Mouse (Mus musculus) CH12.LX (cell line): Measurements from ENCODE around the gene Prickle3. TPM values are rescaled to one million over a fixed set of nuclear protein-coding genes. Genes with fewer than 3 reads are reported as not detected.

Experiments used
- DNase-seq: peaks from one replicate; pipeline ENCODE4 v3.0.0-alpha.2; 2013; ENCODE audit errors: extremely low read depth
- H3K27ac ChIP-seq: 2 replicates; pipeline ENCODE4 v1.5.1; 2012; ENCODE audit warnings: low read depth, mild to moderate bottlenecking, control low read depth, moderate library complexity; ENCODE audit not compliant: insufficient read depth
- H3K27me3 ChIP-seq: replicated peaks from 2 replicates; pipeline ENCODE3; 2012; ENCODE audit warnings: inconsistent platforms
- H3K36me3 ChIP-seq, 2 experiments: replicated peaks in 1 of 2; 2 replicates each; pipeline versions ENCODE3 to v1.6.1; 2012; ENCODE audit warnings: inconsistent platforms in 1 of 2, low read length in 1 of 2, mild to moderate bottlenecking in 1 of 2, mixed read lengths in 1 of 2, moderate library complexity in 1 of 2; ENCODE audit not compliant: control insufficient read depth in 1 of 2, insufficient read depth in 1 of 2
- H3K4me1 ChIP-seq, 2 experiments: 2 replicates each; pipeline ENCODE4 v1.6.1; 2012; ENCODE audit warnings: inconsistent platforms in 1 of 2, moderate library complexity in 1 of 2; ENCODE audit not compliant: insufficient read depth in 2 of 2, control insufficient read depth in 1 of 2
- H3K4me2 ChIP-seq: 2 replicates; pipeline ENCODE4 v1.6.1; 2012; ENCODE audit warnings: low read depth, mild to moderate bottlenecking, control low read depth; ENCODE audit not compliant: poor library complexity, insufficient read depth, severe bottlenecking
- H3K4me3 ChIP-seq, 3 experiments: fragments of 150-350 bp in 1 of 3; sonication (generic) in 1 of 3; replicated peaks in 1 of 3; 2 replicates each; pipeline versions ENCODE3 to v1.5.1; 2011 to 2012; ENCODE audit warnings: low read depth in 2 of 3, low read length in 2 of 3, mild to moderate bottlenecking in 2 of 3, moderate library complexity in 2 of 3, control low read depth in 1 of 3, improper control_type of control experiment in 1 of 3, inconsistent platforms in 1 of 3, mixed read lengths in 1 of 3; ENCODE audit not compliant: poor library complexity in 1 of 3
- H3K79me2 ChIP-seq: replicated peaks from 2 replicates; pipeline ENCODE4 v1.6.1; 2012; ENCODE audit warnings: mild to moderate bottlenecking, moderate library complexity; ENCODE audit not compliant: control insufficient read depth, poor library complexity, insufficient read depth, severe bottlenecking; ENCODE audit errors: extremely low read depth
- H3K9ac ChIP-seq: 2 replicates; pipeline ENCODE4 v1.6.1; 2012; ENCODE audit warnings: low read depth, mild to moderate bottlenecking, control low read depth, moderate library complexity; ENCODE audit not compliant: insufficient read depth
- H3K9me3 ChIP-seq: replicated peaks from 2 replicates; pipeline ENCODE3; 2012; ENCODE audit warnings: low read length, inconsistent platforms, mixed read lengths
- BHLHE40 ChIP-seq: IDR thresholded peaks from 2 replicates; pipeline ENCODE4 v1.6.1; 2011; ENCODE audit warnings: mild to moderate bottlenecking, low read depth, low read length, improper control_type of control experiment
- CHD2 ChIP-seq: IDR thresholded peaks from 2 replicates; pipeline ENCODE4 v1.6.1; 2011; ENCODE audit warnings: low read length, improper control_type of control experiment
- E2F4 ChIP-seq: IDR thresholded peaks from 2 replicates; pipeline ENCODE4 v1.6.1; 2011; ENCODE audit warnings: low read depth, low read length, improper control_type of control experiment; ENCODE audit not compliant: insufficient replicate concordance
- ELF1 ChIP-seq: IDR thresholded peaks from 2 replicates; pipeline ENCODE4 v1.6.1; 2014; ENCODE audit warnings: low read depth, mild to moderate bottlenecking, inconsistent platforms, low read length, improper control_type of control experiment
- ETS1 ChIP-seq: conservative IDR thresholded peaks from 2 replicates; pipeline ENCODE4 v1.6.1; 2012; ENCODE audit warnings: low read depth, mild to moderate bottlenecking, inconsistent platforms, low read length, improper control_type of control experiment, moderate library complexity
- HCFC1 ChIP-seq: IDR thresholded peaks from 2 replicates; pipeline ENCODE4 v1.6.1; 2012; ENCODE audit warnings: low read depth, mild to moderate bottlenecking, inconsistent platforms, low read length, improper control_type of control experiment
- JUN ChIP-seq: IDR thresholded peaks from 2 replicates; pipeline ENCODE4 v1.6.1; 2011; ENCODE audit warnings: low read depth, mild to moderate bottlenecking, low read length, improper control_type of control experiment, moderate library complexity; ENCODE audit not compliant: insufficient read depth
- MAFK ChIP-seq: IDR thresholded peaks from 2 replicates; pipeline ENCODE4 v1.6.1; 2011; ENCODE audit warnings: low read length, improper control_type of control experiment; ENCODE audit not compliant: insufficient replicate concordance
- MAZ ChIP-seq: IDR thresholded peaks from 2 replicates; pipeline ENCODE4 v1.6.1; 2012; ENCODE audit warnings: low read depth, mild to moderate bottlenecking, inconsistent platforms, low read length, improper control_type of control experiment, moderate library complexity
- MEF2A ChIP-seq: IDR thresholded peaks from 2 replicates; pipeline ENCODE4 v1.6.1; 2014; ENCODE audit warnings: low read depth, mild to moderate bottlenecking, inconsistent platforms, low read length, improper control_type of control experiment, borderline replicate concordance
- MXI1 ChIP-seq: IDR thresholded peaks from 2 replicates; pipeline ENCODE4 v1.6.1; 2011; ENCODE audit warnings: mild to moderate bottlenecking, low read depth, low read length, improper control_type of control experiment
- MYC ChIP-seq: IDR thresholded peaks from 2 replicates; pipeline ENCODE4 v1.6.1; 2011; ENCODE audit warnings: low read depth, mild to moderate bottlenecking, improper control_type of control experiment, low read length
- NELFE ChIP-seq: IDR thresholded peaks from 2 replicates; pipeline ENCODE4 v1.6.1; 2011; ENCODE audit warnings: low read depth, low read length, improper control_type of control experiment
- NRF1 ChIP-seq: IDR thresholded peaks from 2 replicates; pipeline ENCODE4 v1.6.1; 2014; ENCODE audit warnings: low read depth, mild to moderate bottlenecking, inconsistent platforms, low read length, improper control_type of control experiment, moderate library complexity
- PAX5 ChIP-seq: IDR thresholded peaks from 2 replicates; pipeline ENCODE4 v1.6.1; 2012; ENCODE audit warnings: low read length, inconsistent platforms, mixed read lengths
- POLR2A ChIP-seq: IDR thresholded peaks from 2 replicates; pipeline ENCODE4 v1.6.1; 2011; ENCODE audit warnings: low read depth, mild to moderate bottlenecking, improper control_type of control experiment, low read length
- POLR2AphosphoS2 ChIP-seq: IDR thresholded peaks from 2 replicates; pipeline ENCODE4 v1.6.1; 2011; ENCODE audit warnings: low read depth, low read length, improper control_type of control experiment
- RAD21 ChIP-seq: IDR thresholded peaks from 2 replicates; pipeline ENCODE4 v1.6.1; 2011; ENCODE audit warnings: low read depth, mild to moderate bottlenecking, low read length, improper control_type of control experiment, moderate library complexity
- RCOR1 ChIP-seq: conservative IDR thresholded peaks from 2 replicates; pipeline ENCODE4 v1.6.1; 2012; ENCODE audit warnings: low read depth, mild to moderate bottlenecking, inconsistent platforms, low read length, improper control_type of control experiment
- SIN3A ChIP-seq: IDR thresholded peaks from 2 replicates; pipeline ENCODE4 v1.6.1; 2012; ENCODE audit warnings: low read length, improper control_type of control experiment, inconsistent platforms
- TCF12 ChIP-seq: IDR thresholded peaks from 2 replicates; pipeline ENCODE4 v1.6.1; 2014; ENCODE audit warnings: low read depth, mild to moderate bottlenecking, inconsistent platforms, low read length, improper control_type of control experiment
- ZC3H11A ChIP-seq: IDR thresholded peaks from 2 replicates; pipeline ENCODE4 v1.6.1; 2012; ENCODE audit warnings: low read depth, mild to moderate bottlenecking, inconsistent platforms, low read length, improper control_type of control experiment
- ZKSCAN1 ChIP-seq: IDR thresholded peaks from 2 replicates; pipeline ENCODE4 v1.6.1; 2012; ENCODE audit warnings: low read depth, inconsistent platforms, low read length, improper control_type of control experiment, borderline replicate concordance
- ZMIZ1 ChIP-seq: IDR thresholded peaks from 2 replicates; pipeline ENCODE4 v1.6.1; 2012; ENCODE audit warnings: low read depth, mild to moderate bottlenecking, inconsistent platforms, low read length, improper control_type of control experiment
- dilution Hi-C: fragments of 300-500 bp; cut with MboI; formaldehyde crosslinking; loops from 2 replicates; pipeline ENCODE4 v1.14.3; 2020; ENCODE audit warnings: low sequenced_read_pairs; ENCODE audit not compliant: extremely low pct_unique_long_range_greater_than_20kb, extremely low pct_ligation_motif_present
- in situ Hi-C: fragments of 300-500 bp; cut with MboI; formaldehyde crosslinking; loops from 3 replicates; pipeline ENCODE4 v1.14.3; 2019; ENCODE audit warnings: low sequenced_read_pairs, low pct_ligation_motif_present, low pct_unique_long_range_greater_than_20kb, mixed read lengths
- polyA plus RNA-seq: library from polyadenylated mRNA; unstranded; fragments of >175 nt; gene quantifications from 2 replicates; pipeline ENCODE4 v1.2.1, GENCODE M21; 2012; ENCODE audit warnings: low read depth; ENCODE audit not compliant: insufficient read length
- total RNA-seq, 2 experiments: library from RNA; depleted of rRNA; stranded (reverse); fragments of 300-350 nt in 1 of 2; fragments of >200 nt in 1 of 2; gene quantifications; 2 replicates each; pipeline ENCODE4 v1.2.3; 2012 to 2014

Prickle3 gene
- total and polyA plus RNA-seq, 3 experiments: 2.2 to 12.5 (median 4.5) TPM

GRCm38 (mm10) chrX:7638401-7639091 is 18.5 kb upstream of the Prickle3 start, which contains the start of gene Syp:
Gene Syp (plus strand): TSS chrX:7638471.
- no peaks in the 10 kb centered on the region for H3K9me3 ChIP-seq
- H3K4me3 ChIP-seq: peak within 1 kb of the TSS; percentile 15 to 58 (median 36)
- in situ Hi-C loops (no loop called here), dilution Hi-C loops (no loop called here)
- H3K27me3 ChIP-seq: peaks cover 13% of the 10 kb centered on the region
- peak; percentile 68 for DNase-seq
- no peaks in the 10 kb centered on the region for H3K79me2 ChIP-seq
- no peak within 1 kb of the TSS for H3K27ac ChIP-seq
- H3K4me1 ChIP-seq: peaks cover 0 to 4% of the 10 kb centered on the region in 2 experiments; a peak in 1 of 4 replicates
- TF ChIP-seq E2F4: no peak
- peak; percentile 75 for TF ChIP-seq MXI1
- TF ChIP-seq POLR2A: peak; percentile 42; the same call in 1 of the 2 replicates
- TF ChIP-seq MAZ: 0 out of 2 replicates have a peak, but pooled peaks have one; percentile 62
- peak; percentile 87 for TF ChIP-seq SIN3A
- no peak for TF ChIP-seq RAD21
- no peak for TF ChIP-seq ZC3H11A
- TF ChIP-seq NELFE: no peak
- TF ChIP-seq ELF1: peak; percentile 36; the same call in 1 of the 2 replicates
- 0 out of 2 replicates have a peak, but pooled peaks have one; percentile 16 for TF ChIP-seq MEF2A
- peak; percentile 28; the same call in 1 of the 2 replicates for TF ChIP-seq TCF12
- no peak for TF ChIP-seq BHLHE40
- TF ChIP-seq PAX5: no peak
- TF ChIP-seq HCFC1: peak; percentile 47; the same call in 1 of the 2 replicates
- TF ChIP-seq RCOR1: no peak
- TF ChIP-seq NRF1: peak; percentile 82
- H3K9ac ChIP-seq: peak within 1 kb of the TSS; percentile 48; the same call in 1 of the 2 replicates
- no peaks in the 10 kb centered on the region for H3K36me3 ChIP-seq
- peak within 1 kb of the TSS; percentile 93 for H3K4me2 ChIP-seq

- H3K4me2 ChIP-seq: no peak overlapping the region
- dilution Hi-C loops: no loop called here
- no peaks in the 10 kb centered on the region for H3K79me2 ChIP-seq
- H3K27ac ChIP-seq: no peak overlapping the region
- H3K4me1 ChIP-seq: peaks cover 0 to 4% of the 10 kb centered on the region in 2 experiments; a peak in 1 of 4 replicates
- in situ Hi-C loops: no loop called here
- DNase-seq: no peak
- H3K4me3 ChIP-seq: no peak overlapping the region
- no peak overlapping the region for H3K9ac ChIP-seq
- H3K27me3 ChIP-seq: peaks cover 13% of the 10 kb centered on the region
- no peak for TF ChIP-seq ELF1
- TF ChIP-seq NELFE: no peak
- TF ChIP-seq POLR2AphosphoS2: no peak
- TF ChIP-seq ZKSCAN1: no peak
- TF ChIP-seq ETS1: no peak
- TF ChIP-seq MYC: no peak
- no peak for TF ChIP-seq E2F4
- TF ChIP-seq CHD2: no peak
- no peak for TF ChIP-seq ZMIZ1
- TF ChIP-seq RAD21: no peak
- no peak for TF ChIP-seq MAFK
- TF ChIP-seq JUN: no peak
- no peak for TF ChIP-seq TCF12
- no peaks in the 10 kb centered on the region for H3K36me3 ChIP-seq
- H3K9me3 ChIP-seq: no peaks in the 10 kb centered on the region
Observed at GRCm38 (mm10) chrX:7639536-7640325, 17.3 kb upstream of the Prickle3 start.
